Mouse (Mus musculus) heart, postnatal 4 days (tissue): ENCODE measurements around the gene Schip1. TPM values are rescaled to one million over a fixed set of nuclear protein-coding genes. Genes with fewer than 3 reads are reported as not detected.

Source experiments
- DNase-seq: peaks from one replicate; pipeline ENCODE4 v3.0.0; 2021
- total RNA-seq, 2 experiments: library from RNA; stranded (reverse); gene quantifications; 2 replicates each; pipeline ENCODE4 v1.2.3; 2021

Schip1 gene
- total RNA-seq, 2 experiments from 2014 or later: 94.7 to 98.3 TPM

DNA sequence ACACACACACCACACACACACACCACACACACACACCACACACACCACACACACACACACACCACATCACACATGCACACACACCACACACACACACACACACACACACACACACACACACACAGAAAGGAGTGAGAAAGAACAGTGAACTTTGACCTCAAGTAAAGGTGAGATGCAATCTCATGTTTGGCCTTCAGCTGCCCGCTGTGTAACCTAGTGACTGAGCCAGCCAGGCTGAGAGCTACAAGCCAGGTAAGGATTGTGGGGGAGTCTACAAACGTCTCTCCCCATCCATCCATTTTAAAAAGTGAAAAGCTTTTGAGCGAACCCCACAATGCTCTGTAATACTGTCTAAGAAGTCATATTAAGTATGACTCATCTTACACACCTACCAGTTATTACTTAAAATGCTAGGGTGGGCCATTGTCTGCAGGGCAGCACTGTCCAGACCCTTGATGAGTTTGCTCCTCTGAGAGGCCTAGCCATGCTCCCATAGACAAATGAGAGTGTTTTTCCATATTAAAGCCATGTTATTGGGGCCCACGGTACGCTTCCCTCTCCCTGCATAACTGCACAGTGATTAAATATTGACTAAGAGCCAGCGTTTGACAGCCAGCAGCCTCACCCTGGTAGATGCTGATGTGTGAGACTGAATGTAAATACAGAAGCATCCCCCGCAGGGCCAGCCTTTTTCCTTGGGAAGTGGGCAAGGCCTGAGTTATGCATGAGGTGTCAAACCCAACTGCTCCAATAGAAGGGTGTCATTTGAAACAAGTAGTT lies 448.9 kb downstream of the Schip1 start:
- no peak for DNase-seq

DNA sequence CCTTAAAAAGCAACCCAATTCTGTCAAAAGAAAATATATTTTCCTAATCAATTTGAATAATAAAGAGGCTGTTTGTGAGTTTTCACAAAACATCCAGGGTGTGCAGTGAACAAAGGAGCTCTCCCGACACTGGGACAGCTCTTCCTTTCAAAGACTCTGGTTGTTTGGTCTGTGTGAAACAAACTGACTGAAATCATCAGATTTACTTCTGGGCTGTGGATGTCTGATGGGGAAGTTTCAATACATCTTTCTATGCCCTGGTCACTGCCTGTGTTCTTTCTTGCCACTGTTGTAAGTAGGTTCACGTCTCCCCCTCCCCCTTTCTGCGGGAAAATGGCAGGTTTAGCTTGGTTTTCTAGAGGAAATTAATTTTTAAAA lies 449.5 kb downstream of the Schip1 start:
- no peak for DNase-seq

DNA sequence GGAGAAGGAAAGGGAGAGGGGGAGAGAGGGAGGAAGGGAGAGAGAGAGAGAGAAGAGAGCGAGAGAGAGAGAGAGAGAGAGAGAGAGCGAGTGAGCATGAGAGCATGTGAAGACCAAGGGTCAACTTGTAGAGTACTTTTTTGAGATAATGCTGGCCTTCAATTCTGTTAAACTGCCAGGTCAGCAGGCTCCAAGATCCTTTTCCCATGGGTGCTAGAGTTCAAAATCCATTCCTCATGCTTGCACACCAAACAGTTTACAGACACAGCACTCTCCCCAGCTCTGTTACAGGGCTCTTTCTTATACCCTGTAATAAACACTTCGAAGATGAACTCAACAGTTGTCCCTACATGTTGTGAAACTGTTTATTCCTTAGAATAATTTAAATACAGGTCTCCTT lies 450.1 kb downstream of the Schip1 start:
- DNase-seq: no peak

DNA sequence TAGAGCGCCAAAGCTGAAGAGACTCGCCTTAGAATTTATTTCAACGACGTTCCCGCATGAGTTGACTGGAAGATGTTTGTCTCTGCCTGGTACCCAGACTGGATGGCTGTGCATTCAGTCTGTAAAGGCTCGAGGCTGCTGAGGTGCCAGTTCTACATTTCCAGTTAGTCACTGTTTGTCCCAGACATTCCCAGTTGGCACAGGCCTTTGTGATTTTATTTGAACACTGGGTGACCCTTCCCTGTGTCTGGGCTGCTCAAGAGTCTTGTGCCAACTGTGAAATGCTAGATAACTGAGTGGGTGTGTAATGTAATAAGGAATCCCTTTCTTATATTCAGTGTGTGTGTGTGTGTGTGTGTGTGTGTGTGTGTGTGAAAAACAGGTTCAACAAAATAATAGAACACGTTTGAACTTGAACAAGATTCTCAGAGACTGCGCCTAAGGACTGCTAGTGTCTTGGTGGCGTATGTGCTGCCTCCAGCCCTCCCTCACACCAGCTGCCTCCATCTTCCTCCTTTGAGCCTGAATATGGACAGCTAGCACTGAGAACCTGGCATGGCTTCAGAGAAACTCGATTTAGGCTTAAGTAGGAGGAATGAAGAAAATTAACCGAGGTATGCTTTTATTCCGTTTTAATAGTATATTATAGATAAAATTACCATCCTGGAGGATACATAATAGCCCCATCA lies 451.9 kb downstream of the Schip1 start:
- DNase-seq: no peak

DNA sequence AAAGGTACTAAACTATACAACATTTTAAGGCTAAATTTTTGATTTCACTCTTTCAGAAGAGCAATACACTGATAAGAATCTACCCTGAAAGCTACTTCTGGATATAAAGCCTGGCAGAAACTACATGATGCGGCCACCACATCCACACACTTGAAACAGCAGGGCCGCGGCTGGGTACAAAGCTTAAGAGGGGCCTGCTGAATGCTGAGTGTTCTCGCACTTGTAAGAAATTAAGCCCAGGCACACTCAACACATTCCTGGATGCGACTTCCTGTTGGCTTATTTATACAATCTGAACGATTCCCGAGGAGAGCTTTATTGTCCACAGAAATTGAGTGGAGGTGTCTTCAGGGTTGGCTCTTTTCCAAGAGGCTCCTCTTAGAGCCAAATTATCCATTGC lies 452.6 kb downstream of the Schip1 start:
- no peak for DNase-seq

DNA sequence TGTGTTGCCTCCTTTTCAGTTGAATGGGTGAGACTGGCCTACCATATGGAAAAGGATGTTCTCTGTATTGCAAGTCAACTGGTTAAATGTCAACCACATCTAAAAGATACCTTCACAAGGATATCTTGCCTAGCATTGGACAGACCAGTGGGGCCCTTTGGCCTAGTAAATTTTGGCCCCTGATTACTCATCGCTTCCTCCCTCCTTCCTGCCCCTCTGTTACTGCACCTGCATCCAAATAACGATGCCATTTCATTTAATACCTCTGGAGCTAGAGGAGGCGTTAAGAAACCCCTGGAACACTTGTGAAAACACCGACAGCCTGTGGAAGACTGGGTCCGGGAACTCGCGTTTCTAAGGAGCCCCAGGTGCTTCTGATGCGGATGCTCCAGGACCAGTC lies 453.4 kb downstream of the Schip1 start:
- no peak for DNase-seq

DNA sequence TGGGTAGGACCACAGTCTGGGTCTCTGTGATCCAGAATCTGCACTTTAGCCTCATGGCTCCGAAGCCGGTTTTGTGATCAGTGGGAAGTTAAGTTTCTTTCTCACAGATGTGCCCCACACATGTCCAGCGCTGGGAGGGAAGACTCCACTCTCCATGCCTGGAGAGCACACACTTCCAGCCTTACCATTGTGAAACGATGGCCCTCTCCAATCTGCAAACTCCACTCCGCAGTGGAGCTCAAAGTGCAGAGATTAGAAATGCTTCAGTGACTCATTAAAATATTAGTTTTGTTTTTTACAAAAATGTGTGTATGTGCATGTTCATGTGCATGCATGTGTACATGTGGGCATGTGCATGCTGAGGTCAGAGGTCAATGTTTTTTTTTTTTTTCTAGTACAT lies 454.0 kb downstream of the Schip1 start:
- no peak for DNase-seq

DNA sequence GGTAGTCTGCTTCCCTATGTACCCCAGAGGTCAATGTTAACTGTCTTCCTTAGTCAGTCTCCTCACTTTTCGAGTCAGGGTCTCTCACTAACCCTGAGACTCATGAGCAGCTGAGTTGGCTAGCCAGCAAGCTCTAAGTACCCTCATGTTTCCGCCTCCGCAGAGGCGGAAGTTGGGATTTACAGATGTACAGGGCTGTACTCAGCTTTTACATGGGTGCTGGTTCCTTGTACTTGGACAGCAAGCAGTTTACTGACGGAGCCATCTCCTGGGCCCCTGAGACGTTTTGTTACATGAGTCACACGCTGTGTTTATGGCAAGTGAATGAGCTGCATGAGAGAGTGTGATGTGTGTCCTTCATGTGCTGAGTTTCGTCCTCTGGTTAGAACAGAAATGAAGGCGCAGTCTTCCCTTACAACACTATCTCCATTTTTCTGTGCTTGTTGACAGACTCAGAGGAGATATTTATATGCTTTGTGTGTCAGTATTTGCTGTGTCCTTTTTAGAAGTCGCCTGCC lies 460.8 kb downstream of the Schip1 start:
- no peak for DNase-seq

DNA sequence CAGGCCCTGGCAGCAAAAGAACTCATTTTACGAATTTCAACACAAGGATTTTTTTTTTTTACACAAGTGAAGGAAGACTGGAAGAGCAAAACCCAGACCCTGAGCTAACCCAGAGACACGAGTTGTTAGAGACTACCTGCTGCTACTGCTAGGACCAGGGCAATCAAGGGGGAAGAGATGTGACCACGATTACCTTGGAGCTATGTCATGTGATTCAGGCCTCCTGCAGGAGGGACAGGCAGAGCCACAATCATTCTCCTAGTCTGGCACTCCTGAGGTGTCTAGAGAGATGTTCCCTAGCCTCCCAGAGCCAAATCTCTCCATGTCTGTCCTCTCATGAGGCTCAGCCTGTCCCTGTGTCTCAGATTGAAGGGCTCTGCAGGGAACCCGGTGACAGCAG lies 461.8 kb downstream of the Schip1 start:
- DNase-seq: no peak

DNA sequence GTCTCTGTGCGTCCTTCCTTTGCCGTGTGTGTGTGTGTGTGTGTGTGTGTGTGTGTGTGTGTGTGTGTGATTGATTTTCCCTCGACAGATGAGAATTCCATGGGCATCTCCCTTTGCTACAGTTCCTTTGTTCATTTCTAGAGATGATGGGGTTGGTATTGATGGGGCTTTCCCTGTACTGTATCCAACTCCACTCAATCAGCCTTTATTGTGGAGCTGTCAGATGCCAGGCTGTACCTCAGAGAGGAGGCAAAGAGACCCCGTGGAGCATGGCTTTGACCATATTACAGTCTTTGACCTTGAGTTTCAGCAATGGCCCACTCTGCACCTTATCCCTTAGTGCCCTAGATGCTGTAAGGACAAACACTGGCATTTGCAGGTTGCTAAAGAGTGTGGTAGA lies 462.6 kb downstream of the Schip1 start:
- no peak for DNase-seq

DNA sequence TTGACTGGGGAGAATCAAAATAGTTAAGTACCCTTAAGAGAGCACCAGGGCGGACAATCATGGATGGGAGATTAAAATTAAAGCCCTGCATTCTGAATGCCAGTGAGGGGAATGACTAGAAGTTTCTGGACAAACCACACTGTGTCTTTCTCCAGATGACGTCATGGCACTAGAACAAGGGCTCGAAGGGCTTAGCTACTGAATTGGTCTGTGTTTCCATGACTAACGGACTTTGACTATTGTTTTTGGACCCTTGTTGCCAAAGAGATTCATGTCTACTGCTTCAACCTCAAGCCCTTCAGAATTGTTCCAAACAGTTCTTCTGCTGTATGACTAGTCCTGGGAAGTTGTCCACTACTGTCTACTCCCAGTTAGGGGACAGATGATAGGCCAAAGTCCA lies 467.3 kb downstream of the Schip1 start:
- no peak for DNase-seq

DNA sequence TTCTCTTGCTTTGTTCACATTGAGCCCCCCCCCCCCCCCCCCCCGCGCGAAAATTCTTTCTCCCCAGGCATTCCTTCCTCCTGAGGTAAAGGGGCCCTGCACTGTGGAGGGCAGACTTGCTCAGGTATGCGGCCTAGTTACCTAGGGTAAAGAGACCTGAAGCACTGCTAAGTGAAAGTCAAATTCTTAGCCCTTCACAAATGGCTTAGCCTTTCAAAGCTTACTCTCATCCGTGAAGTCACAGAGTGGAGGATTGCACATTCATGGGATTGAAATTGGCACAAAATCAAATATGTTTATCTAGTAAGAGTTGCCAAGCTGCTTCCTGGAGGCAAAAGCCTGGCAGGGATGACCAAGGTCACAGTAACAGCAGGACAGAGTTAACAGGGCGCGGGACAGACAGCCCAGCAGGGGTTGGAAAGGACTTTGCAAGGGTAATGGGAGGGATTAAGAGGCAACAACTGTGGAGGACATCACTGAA lies 470.0 kb downstream of the Schip1 start:
- peak; percentile 56 for DNase-seq

DNA sequence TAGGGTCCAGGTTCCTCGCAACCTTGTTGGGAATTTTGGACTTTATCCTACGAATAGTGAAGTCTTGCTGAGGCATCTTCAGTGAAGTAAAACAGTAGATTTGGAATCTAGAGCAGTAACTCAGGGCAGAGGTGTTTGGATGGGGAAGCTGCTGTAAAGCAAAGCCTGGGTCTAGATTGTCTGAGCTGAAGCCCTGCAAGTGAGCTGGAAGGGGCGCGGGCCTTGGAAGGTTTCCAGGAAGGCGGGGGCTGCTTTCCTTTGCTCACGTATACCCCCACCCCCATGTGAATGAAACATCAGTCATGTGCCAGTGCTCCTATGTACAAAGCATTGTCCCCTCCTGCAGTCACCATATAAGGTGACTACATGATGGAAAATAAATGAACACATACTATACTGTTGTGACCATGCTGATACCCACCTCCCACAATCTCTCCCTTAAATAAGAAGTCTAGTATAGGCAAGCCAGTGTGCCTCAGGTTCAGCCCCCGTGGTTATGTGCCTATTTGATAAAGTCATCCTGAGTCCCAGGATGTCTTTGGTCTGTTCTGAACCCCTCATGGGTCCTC lies 470.6 kb downstream of the Schip1 start:
- peak; percentile 38 for DNase-seq

DNA sequence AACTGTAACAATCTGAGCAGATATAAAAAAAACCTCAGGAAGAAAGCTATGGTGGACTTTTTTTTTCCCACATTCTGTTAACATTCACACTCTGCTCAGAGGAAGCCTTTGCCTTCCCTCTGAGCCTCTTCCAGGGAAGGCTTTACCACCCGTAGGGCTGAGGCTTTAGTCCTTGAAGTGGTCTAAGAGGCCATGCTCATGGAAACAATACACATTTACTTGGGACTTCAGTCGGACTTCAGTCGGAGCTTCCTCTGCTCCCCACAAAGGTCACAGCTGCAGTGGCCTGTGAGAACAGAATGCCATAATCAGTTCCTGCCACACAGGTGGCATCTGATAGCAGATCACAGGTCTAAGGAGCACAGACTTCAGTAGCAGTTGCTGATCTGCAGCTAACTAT lies 471.5 kb downstream of the Schip1 start:
- DNase-seq: no peak

DNA sequence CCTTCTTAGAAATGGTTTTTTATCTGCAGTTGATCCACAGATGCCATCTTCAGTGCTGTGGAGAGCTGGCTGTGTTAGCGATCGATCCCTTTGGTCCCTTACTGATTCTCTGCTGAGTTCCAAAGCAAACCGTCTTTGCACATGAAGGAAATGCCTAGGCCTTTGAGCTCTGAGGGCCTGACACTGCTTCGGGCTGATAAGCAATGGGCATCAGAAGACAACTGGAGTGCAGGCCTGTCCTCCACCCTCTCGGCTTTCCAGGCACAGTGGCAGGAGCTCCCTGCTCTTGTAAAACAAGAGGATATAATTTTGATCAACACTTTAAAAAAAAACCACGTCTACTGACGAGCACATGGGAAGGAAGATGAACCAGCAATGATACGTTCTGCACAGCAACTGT lies 477.1 kb downstream of the Schip1 start:
- DNase-seq: no peak

DNA sequence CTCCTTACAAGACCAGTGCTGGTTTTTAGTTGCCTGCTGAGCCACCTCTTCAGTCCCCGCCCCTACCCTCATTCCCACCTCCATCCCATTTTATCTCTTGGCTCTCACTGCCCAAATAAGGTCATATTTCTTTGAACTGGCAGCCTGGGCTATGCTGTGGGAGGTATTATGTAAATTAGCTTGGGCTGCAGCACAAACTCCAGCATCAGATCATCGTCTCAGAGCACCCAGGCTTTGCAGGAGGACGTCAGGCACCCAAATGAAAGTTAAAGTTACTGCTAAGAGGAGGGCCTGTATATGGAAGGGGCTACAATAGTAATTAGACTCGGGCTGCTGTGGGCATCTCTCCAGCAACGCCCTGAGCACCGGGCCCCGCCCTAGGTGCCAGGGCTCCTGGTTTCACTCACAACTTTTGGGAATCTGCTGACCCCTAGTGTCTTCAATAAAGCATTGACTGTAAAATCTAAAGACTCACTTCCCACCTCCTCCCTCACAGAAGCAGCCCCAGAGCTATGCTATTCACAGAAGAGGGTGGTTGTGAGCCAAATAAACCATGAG lies 478.4 kb downstream of the Schip1 start:
- peak; percentile 74 for DNase-seq

DNA sequence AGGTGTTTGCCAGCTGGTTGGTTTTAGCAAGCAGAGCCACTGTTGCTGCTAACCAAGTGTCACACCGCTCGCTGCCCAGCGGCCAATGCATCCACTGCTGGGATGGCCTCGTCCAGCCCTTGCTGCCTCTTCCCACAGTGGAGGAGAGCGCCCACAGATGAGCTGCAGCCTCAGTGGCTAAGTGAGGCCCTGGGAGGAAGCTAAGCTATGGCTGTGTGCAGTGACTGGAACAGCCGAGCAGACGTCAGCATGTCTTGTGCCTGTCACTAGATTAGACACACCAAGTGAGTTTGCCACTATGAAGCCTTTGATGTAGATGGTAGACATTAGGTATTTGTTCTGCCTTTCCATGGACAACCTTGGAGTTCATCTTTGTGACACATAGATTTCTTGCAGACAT lies 480.2 kb downstream of the Schip1 start:
- DNase-seq: no peak

DNA sequence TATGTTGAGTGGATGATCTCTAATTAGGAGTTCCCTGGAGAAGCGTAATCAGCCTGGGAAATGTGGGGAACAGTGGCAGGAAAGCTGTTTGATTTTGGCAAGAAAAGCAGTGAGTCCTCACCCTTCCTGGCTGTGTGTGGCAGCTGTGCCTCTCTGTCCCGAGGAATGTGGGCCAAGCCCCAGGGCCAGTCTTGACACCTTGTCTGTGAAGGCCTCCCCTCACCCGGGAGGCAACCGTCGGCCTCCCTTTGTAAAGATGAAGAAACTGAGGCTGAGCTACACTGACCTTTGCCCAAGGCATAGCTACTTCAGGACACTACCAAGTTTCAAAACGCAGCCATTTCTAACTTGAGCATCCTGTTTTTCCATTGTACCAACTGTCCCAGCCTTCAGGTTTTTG lies 481.3 kb downstream of the Schip1 start:
- no peak for DNase-seq

DNA sequence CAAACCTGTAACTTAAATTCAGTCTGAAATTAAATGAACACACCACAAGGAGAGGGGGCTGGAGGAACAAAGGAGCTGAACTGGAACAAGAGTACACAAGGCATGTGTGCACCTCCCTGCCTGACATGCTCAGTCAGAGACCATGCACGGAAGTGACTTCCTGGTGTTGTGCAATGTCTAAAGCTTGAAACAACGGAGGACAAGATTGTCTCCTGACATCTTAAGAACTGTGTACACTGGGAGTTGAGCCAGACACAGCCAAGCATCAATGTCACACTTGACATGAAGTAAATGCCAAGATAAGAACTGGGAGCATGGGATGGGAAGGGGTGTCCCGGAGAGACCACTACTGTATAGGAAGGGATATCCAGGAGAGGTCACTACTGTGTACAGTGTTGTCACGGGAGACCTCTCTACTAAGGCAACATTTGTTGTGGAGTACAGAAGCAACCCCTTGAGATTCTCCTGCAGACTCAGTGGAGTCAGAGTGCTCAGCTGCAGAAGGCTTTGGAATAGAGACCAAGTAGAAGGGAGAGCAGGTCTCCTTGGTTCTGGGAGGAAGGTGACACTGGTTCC lies 490.6 kb downstream of the Schip1 start:
- no peak for DNase-seq

DNA sequence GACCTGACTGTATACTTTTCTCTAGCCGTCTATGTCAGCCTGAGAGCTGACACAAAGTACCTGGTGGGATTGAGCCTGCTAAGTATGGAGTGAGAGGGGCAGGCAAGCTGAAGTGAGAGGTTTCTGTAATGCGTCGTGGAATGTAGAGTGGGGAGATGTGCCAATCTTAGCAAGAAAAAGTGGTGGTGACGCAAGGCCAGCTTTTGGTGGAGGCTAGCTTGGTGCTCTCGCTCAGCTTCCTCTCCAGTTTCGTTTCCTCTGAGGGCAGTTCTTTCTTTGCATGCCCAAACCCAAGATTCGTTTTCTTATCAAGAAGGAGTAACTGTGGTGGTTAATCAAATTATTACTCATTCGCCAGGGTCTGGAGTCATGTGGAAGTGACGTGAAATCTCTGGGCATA lies 492.3 kb downstream of the Schip1 start:
- no peak for DNase-seq

DNA sequence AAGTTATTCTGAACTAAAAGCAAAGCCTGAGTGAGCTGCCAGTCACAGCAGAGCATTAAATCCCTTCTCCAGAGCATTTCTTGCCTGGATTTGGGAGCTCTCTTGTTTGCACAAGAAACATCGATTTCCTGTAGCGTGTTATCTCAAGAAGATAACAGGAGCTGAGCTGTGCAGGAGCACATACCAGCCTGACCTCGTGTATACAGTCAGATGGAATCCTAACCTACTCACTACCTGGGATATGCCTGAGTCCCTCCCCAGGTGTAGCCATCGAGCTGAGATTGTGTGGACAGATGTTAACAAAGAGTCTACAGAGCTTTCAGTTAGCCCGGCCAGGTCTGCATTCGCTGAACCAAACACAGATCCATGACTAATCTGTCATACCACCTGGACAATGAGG lies 494.1 kb downstream of the Schip1 start:
- no peak for DNase-seq

DNA sequence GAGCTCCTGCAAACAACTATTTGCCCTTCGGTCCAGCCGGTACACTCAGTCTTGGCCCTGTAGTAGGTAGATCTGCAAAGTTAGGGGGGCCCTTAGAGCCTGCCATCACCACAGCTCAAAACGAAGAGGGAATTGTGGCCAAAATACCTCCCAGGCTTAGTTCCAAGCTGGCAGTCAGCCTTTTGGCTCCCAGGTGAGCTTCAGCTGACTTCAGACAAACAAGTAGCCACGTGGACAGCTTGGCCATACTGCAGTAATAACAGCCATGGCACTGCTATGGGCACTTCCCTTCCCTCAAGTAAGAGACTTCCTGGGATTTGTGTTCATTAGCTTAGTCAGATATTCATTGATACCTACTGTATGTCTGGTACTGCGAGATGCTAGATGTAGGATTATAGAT lies 495.5 kb downstream of the Schip1 start:
- DNase-seq: peak; percentile 75

DNA sequence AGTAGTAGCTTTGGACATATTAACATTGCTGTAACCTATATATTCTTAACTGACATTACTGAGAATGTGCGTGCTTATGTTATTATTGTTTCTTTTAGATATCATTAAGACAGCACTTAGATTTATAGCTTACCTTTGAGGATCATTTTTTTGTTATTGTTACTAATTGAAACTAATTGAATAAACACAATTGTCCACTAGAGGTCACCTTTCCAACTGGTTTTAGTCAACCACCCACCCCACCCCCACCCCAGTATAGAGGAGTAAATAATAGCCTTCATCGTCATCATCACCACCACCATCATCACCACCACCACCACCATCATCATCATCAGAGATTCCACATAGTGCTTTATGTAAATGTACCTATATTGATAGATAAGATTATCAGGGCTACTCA lies 498.2 kb downstream of the Schip1 start:
- no peak for DNase-seq
